Mouse (Mus musculus) neural tube, embryonic 13.5 days (tissue): ENCODE measurements around the gene Slfn2. TPM values are rescaled to one million over a fixed set of nuclear protein-coding genes. Genes with fewer than 3 reads are reported as not detected.
"Not testable (repeated sequence)": the region's sequence is repeated elsewhere in the genome, so short reads cannot be mapped to it uniquely, and the experiment has no call there.

ENCODE experiments used
- ATAC-seq: fragments of 200-750 bp; cut with Nextera tagmentation; 2 replicates; pipeline ENCODE4 v1.8.0; 2017; ENCODE audit warnings: low read depth, mild to moderate bottlenecking, moderate TSS enrichment, moderate library complexity
- H3K27ac ChIP-seq: fragments of 300-500 bp; sonication (generic); replicated peaks from 2 replicates; pipeline ENCODE4 v1.5.1; 2015; ENCODE audit warnings: moderate library complexity, mild to moderate bottlenecking, inconsistent platforms
- H3K27me3 ChIP-seq: fragments of 300-500 bp; sonication (generic); 2 replicates; pipeline ENCODE4 v1.6.1; 2015; ENCODE audit warnings: mild to moderate bottlenecking, inconsistent platforms
- H3K36me3 ChIP-seq: fragments of 300-500 bp; sonication (generic); 2 replicates; pipeline ENCODE4 v1.6.1; 2015; ENCODE audit warnings: mild to moderate bottlenecking, inconsistent platforms
- H3K4me1 ChIP-seq: fragments of 300-500 bp; sonication (generic); replicated peaks from 2 replicates; pipeline ENCODE4 v1.6.1; 2015; ENCODE audit warnings: inconsistent platforms
- H3K4me2 ChIP-seq: fragments of 300-500 bp; sonication (generic); 2 replicates; pipeline ENCODE4 v1.6.1; 2015; ENCODE audit warnings: inconsistent platforms, mild to moderate bottlenecking, moderate library complexity
- H3K4me3 ChIP-seq: fragments of 300-500 bp; sonication (generic); 2 replicates; pipeline ENCODE4 v1.5.1; 2015; ENCODE audit warnings: mild to moderate bottlenecking, inconsistent platforms
- H3K9ac ChIP-seq: fragments of 300-500 bp; sonication (generic); 2 replicates; pipeline ENCODE4 v1.6.1; 2015; ENCODE audit warnings: moderate library complexity, mild to moderate bottlenecking, inconsistent platforms
- H3K9me3 ChIP-seq: fragments of 300-500 bp; sonication (generic); 2 replicates; pipeline ENCODE4 v1.6.1; 2016; ENCODE audit warnings: inconsistent platforms
- WGBS: fragments of 180-500 bp; shearing (Covaris S2); methylation state at CpG from one replicate; pipeline ENCODE4 v1.1.7; 2015; 5-methylcytosine and 5-hydroxymethylcytosine counted together
- polyA plus RNA-seq: library from polyadenylated mRNA; unstranded; fragments of >200 nt; fragmentation: Nextera tagmentation; extraction: Ambion mirVana; gene quantifications from 2 replicates; pipeline ENCODE4 v1.2.1, GENCODE M21; 2015

Gene Slfn2
- 0.98 and 1.4 TPM in 2 replicates for polyA plus RNA-seq

DNA sequence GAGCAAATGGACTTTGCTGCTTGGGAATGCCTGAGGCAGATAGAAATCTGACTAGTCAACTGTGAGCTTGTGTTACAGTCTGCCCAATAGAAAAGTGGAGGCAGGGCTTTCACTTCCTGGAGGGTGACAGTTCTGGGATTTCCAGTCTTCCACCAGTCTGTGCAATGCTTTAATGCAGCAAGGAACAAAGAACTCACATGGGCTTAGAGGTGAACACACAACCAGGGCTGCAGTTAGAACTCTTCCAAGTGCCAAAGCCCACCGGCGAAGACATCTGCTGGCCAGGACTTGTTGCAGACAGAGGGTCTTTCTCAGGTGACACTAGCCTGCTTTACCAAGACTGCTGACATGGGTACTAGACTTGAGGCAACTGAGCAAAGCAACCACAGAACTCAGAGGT lies at the start of gene Slfn2:
Gene Slfn2, plus strand, starts transcription at position 167 of the 400 bp plus-strand sequence.
- no peaks in the 10 kb centered on the region for H3K27me3 ChIP-seq
- WGBS: 77% methylated on average over 2 of the region's 2 CpGs
- H3K27ac ChIP-seq: no peak within 1 kb of the TSS
- no peaks in the 10 kb centered on the region for H3K36me3 ChIP-seq
- H3K4me3 ChIP-seq: no peak within 1 kb of the TSS
- H3K9me3 ChIP-seq: no peaks in the 10 kb centered on the region
- H3K9ac ChIP-seq: no peak within 1 kb of the TSS
- H3K4me1 ChIP-seq: no peaks in the 10 kb centered on the region
- ATAC-seq: no peak
- no peak within 1 kb of the TSS for H3K4me2 ChIP-seq

DNA sequence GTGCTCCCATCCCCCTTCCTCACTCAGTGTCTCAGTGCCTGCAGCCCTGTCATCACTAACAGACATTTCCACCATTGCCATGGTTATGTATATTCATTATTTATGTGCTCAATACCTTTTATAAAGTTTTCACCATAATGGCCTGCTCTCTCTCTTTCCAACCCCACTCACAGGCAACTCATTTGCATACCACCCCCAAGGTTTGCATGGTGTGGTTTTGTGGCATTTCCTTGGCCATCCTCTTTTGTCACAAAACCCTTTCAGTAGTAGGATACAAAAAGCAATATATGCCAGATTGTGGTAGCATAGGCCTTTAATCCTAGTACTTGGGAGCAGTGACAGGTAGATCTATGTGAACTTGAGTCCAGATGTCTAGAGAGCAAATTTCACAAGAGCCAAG lies 48.8 kb upstream of the Slfn2 start:
- Histone ChIP-seq H3K4me3 (no peak overlapping the region), H3K4me1 (no peaks in the 10 kb centered on the region), H3K27ac (no peak overlapping the region), H3K4me2 (no peak overlapping the region), H3K9ac (no peak overlapping the region), H3K9me3 (no peaks in the 10 kb centered on the region), H3K27me3 (no peaks in the 10 kb centered on the region), H3K36me3 (no peaks in the 10 kb centered on the region)
- ATAC-seq: no peak

- not testable (repeated sequence) for H3K4me3 ChIP-seq, H3K4me2 ChIP-seq, H3K27me3 ChIP-seq, H3K9ac ChIP-seq, H3K4me1 ChIP-seq, ATAC-seq, H3K27ac ChIP-seq, H3K9me3 ChIP-seq, H3K36me3 ChIP-seq
- 80% methylated on average over 18 of the region's 18 CpGs for WGBS
These were observed 45.1 kb upstream of the Slfn2 start for GRCm38 (mm10) chr11:83019561-83020519.

DNA sequence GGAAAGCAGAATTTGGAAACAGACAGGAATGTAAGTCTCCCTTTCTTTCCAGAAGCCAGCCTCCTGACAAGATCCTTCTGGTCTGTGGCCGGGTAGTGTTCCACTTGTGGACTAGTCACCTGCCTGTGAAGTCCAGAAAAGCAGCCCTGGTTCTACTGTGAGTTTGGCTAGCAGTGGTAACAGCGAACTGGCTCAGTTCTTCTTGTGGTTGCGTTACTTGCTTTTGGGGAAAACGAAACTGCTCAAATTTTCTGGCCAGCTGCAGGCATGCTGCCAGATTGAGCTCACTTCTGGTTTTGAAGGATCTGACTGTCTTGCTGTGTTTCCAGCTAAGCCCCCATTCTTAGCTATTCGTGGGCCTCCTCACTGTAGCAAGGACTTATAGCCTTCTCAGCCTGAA lies 44.3 kb upstream of the Slfn2 start, which contains the start of gene Slfn8:
Gene Slfn8, minus strand, starts transcription at position 190 of the 400 bp plus-strand sequence.
- no peaks in the 10 kb centered on the region for H3K9me3 ChIP-seq
- H3K27me3 ChIP-seq: no peaks in the 10 kb centered on the region
- no peak for ATAC-seq
- H3K36me3 ChIP-seq: no peaks in the 10 kb centered on the region
- no peak within 1 kb of the TSS for H3K9ac ChIP-seq
- no peaks in the 10 kb centered on the region for H3K4me1 ChIP-seq
- 76% methylated on average over 5 of the region's 5 CpGs for WGBS
- H3K4me3 ChIP-seq: no peak within 1 kb of the TSS
- no peak within 1 kb of the TSS for H3K27ac ChIP-seq
- H3K4me2 ChIP-seq: no peak within 1 kb of the TSS

DNA sequence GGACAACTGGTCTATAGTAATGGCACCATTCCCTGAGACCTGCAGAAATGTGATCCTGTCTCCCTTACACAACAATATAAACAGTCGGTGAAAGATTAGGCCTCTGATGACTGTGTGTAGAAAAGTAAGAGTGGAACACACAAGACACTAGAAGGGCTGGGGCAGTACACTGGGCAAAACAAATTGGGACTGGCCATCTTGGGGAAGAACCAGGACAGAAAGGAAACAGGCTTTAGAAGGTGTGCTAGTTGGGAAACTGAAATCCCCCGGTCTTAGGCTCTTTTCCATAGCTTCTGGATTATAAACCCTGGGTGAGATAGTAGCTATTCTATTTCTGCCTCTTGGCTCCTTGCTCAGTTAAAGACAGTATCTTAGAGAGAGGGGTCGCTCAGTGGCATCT lies 26.2 kb upstream of the Slfn2 start:
- H3K27me3 ChIP-seq: peaks cover 10% of the 10 kb centered on the region
- ATAC-seq, H3K9me3 ChIP-seq, H3K4me1 ChIP-seq, H3K4me2 ChIP-seq, H3K4me3 ChIP-seq, H3K36me3 ChIP-seq, H3K9ac ChIP-seq, H3K27ac ChIP-seq: not testable (repeated sequence)
- 91% methylated on average over 3 of the region's 3 CpGs for WGBS

DNA sequence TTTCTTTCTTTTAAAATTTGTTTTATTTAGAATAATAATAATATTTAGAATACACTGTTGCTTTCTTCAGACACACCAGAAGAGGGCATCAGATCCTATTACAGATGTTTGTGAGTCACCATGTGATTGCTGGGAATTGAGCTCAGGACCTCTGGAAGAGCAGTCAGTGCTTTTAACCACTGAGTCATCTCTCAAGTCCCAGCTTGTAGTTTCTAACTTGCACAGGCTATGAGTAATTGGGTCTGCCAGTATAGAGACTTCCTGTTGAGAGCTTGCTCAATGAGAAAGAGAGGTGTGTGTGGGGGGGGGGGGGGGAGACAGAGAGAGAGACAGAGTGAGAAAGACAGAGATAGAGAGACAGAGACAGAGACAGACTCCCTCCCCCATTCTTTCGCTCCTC lies 25.8 kb upstream of the Slfn2 start:
- no peaks in the 10 kb centered on the region for H3K4me1 ChIP-seq
- H3K4me2 ChIP-seq: no peak overlapping the region
- peaks cover 10% of the 10 kb centered on the region for H3K27me3 ChIP-seq
- 83% methylated on average over 1 of the region's 1 CpGs for WGBS
- H3K4me3 ChIP-seq: no peak overlapping the region
- no peaks in the 10 kb centered on the region for H3K36me3 ChIP-seq
- no peak overlapping the region for H3K9ac ChIP-seq
- no peaks in the 10 kb centered on the region for H3K9me3 ChIP-seq
- no peak for ATAC-seq
- no peak overlapping the region for H3K27ac ChIP-seq

GRCm38 (mm10) chr11:83039796-83040195 lies 25.1 kb upstream of the Slfn2 start:
- no peak overlapping the region for H3K4me3 ChIP-seq
- 16% methylated on average over 19 of the region's 19 CpGs for WGBS
- no peaks in the 10 kb centered on the region for H3K9me3 ChIP-seq
- no peak overlapping the region for H3K27ac ChIP-seq
- H3K27me3 ChIP-seq: peaks cover 10% of the 10 kb centered on the region
- H3K36me3 ChIP-seq: no peaks in the 10 kb centered on the region
- H3K9ac ChIP-seq: no peak overlapping the region
- H3K4me2 ChIP-seq: peak overlapping the region; percentile 29
- no peaks in the 10 kb centered on the region for H3K4me1 ChIP-seq
- no peak for ATAC-seq

GRCm38 (mm10) chr11:83040325-83040724 lies 24.6 kb upstream of the Slfn2 start:
- H3K4me2 ChIP-seq: no peak overlapping the region; the same call in 1 of the 2 replicates
- H3K27me3 ChIP-seq: peaks cover 10% of the 10 kb centered on the region
- no peaks in the 10 kb centered on the region for H3K4me1 ChIP-seq
- no peak for ATAC-seq
- H3K4me3 ChIP-seq: no peak overlapping the region
- no peaks in the 10 kb centered on the region for H3K36me3 ChIP-seq
- H3K9me3 ChIP-seq: no peaks in the 10 kb centered on the region
- no peak overlapping the region for H3K27ac ChIP-seq
- WGBS: 23% methylated on average over 1 of the region's 1 CpGs
- H3K9ac ChIP-seq: no peak overlapping the region

DNA sequence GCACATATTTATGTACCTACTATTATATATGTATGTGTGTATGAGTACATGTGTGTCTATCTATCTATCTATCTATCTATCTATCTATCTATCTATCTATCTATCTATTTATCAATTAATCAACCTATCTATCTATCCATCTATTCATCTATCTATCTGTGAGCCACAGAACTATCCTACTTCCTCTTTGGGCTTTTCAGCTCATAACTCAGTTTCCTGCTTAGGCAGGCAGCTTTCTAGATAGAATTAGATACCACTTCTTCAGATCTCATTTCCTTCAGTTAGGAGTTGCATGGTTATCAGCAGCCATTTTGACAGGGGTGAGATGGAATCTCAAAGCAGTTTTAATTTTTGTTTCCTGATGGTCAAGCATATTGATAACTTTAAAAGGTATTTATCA lies 23.9 kb upstream of the Slfn2 start:
- no peak overlapping the region for H3K9ac ChIP-seq
- H3K4me2 ChIP-seq: no peak overlapping the region
- H3K27ac ChIP-seq: no peak overlapping the region
- H3K4me1 ChIP-seq: no peaks in the 10 kb centered on the region
- no peak overlapping the region for H3K4me3 ChIP-seq
- peaks cover 10% of the 10 kb centered on the region for H3K27me3 ChIP-seq
- H3K9me3 ChIP-seq: no peaks in the 10 kb centered on the region
- ATAC-seq: no peak
- no peaks in the 10 kb centered on the region for H3K36me3 ChIP-seq

- no peaks in the 10 kb centered on the region for H3K36me3 ChIP-seq
- H3K9me3 ChIP-seq: no peaks in the 10 kb centered on the region
- H3K4me3 ChIP-seq: no peak overlapping the region
- 0 out of 2 replicates have a peak, but pooled peaks cover 8% of the 10 kb centered on the region for H3K4me1 ChIP-seq
- H3K27ac ChIP-seq: no peak overlapping the region
- WGBS: 85% methylated on average over 4 of the region's 4 CpGs
- H3K27me3 ChIP-seq: peaks cover 10% of the 10 kb centered on the region
- no peak overlapping the region for H3K9ac ChIP-seq
- no peak for ATAC-seq
- H3K4me2 ChIP-seq: no peak overlapping the region
These were observed 21.0 kb upstream of the Slfn2 start for GRCm38 (mm10) chr11:83043891-83044290.

DNA sequence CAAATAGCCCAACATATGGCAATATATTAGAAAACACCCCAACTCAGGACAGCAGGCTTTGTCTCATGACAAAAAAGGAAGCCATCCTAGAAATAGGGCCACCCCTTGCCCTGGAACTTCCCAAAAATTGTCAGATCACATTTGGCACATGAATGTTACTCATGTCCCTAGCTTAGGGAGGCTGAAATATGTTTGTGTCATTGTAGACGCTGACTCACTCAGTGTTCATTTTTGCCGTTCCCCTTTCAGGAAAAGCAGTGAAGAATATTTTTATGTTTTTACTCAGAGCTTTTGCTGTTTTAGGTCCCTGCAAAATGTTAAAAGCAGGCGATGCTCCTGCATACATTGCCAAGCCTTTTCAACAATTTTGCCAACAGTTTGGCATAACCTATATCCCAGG lies 19.3 kb upstream of the Slfn2 start:
- H3K4me3 ChIP-seq: no peak overlapping the region
- 80% methylated on average over 3 of the region's 3 CpGs for WGBS
- H3K36me3 ChIP-seq: no peaks in the 10 kb centered on the region
- 0 out of 2 replicates have a peak, but pooled peaks cover 8% of the 10 kb centered on the region for H3K4me1 ChIP-seq
- no peaks in the 10 kb centered on the region for H3K9me3 ChIP-seq
- H3K9ac ChIP-seq: no peak overlapping the region
- H3K27ac ChIP-seq: no peak overlapping the region
- no peak overlapping the region for H3K4me2 ChIP-seq
- H3K27me3 ChIP-seq: no peaks in the 10 kb centered on the region; the same call in none of the 2 replicates
- no peak for ATAC-seq

DNA sequence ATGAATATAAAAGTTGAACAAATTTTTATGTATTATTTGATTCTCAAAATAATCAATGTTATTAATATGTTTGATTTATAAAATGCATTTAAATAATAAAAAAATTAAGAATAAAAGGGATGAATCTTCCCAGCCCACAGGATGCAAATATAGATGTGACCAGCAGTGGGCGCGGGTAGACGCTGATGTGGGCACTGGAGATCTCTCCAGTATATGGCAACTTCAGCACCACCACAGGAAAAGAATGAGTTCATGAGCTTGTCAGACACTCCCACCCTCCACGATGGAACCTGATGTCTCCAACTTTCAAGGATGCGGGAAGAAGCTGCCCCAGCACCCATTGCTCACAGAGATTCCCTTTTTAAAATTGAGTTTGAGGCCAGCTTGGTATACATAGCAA lies 7.0 kb upstream of the Slfn2 start:
- Histone ChIP-seq H3K4me3 (no peak overlapping the region), H3K27me3 (no peaks in the 10 kb centered on the region), H3K9ac (no peak overlapping the region), H3K4me2 (no peak overlapping the region), H3K36me3 (no peaks in the 10 kb centered on the region), H3K27ac (no peak overlapping the region), H3K9me3 (no peaks in the 10 kb centered on the region), H3K4me1 (no peaks in the 10 kb centered on the region)
- ATAC-seq: no peak
- 8% methylated on average over 5 of the region's 5 CpGs for WGBS
